Mouse (Mus musculus) lung, postnatal 36 days (tissue): ENCODE data around the gene Mex3a.

Source experiments
- DNase-seq: peaks from one replicate; pipeline ENCODE4 v3.0.0; 2022; ENCODE audit warnings: mixed read lengths

Gene Mex3a

GRCm38 (mm10) chr3:88546674-88547418, 14.7 kb downstream of the Mex3a start:
- no peak for DNase-seq

- peak; percentile 90 for DNase-seq
Observed at GRCm38 (mm10) chr3:88548180-88548917, 16.2 kb downstream of the Mex3a start, which contains the start of gene Rab25. Gene Rab25 (minus strand): TSS chr3:88548300.

DNA sequence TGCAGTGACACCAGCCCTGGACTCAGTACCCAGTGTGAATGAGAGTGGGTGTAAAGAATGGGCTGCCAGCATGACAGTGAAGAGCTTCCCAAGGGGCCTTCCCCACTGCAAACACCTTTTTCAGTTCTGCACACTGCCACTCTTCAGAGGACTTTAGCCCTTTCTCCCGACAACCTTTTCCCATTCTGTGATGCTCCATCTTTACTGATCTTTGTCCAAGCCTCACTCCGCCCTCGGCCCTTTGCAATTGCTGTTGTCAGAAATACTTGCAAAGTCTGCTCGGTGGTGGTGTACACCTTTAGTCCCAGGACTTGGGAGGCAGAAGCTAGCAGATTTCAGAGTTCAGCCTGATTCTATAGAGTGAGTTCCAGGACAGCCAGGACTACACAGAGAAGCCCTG, 19.4 kb downstream of the Mex3a start:
- DNase-seq = no peak

DNA sequence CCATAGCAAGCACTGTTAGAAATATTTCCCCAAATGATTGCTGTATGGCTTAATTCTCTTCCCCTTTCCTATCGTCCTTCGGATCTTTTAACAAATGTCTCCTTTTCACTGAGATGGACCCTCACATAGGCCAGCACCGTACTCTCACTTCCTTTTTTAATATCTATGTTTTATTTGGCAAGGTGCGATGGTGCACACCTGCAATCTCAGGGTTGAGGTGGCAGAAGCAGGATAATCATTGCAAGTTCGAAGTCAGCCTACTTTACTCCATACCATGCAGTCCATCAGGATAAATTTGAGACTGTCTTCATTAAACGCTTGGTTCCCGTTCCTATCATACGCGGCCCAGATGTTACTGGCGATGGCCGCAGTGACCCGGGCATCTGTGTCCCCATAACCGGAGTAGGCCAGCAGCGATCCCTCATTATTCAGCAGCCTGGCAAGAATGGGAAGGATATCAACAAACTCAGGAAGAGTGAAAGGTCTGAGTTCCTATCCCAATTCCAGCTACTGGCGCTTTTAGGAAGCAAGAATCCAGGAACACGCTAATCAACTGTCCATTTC, 20.0 kb downstream of the Mex3a start:
- no peak for DNase-seq

- peak; percentile 99 for DNase-seq
Observed at GRCm38 (mm10) chr3:88552676-88553524, 20.7 kb downstream of the Mex3a start, which contains the start of gene Lamtor2. Gene Lamtor2 (minus strand): TSS chr3:88553074.

GRCm38 (mm10) chr3:88553525-88553879, 21.3 kb downstream of the Mex3a start, which contains the start of gene Ubqln4:
Gene Ubqln4 (plus strand): TSS chr3:88553758.
- peak; percentile 93 for DNase-seq

- DNase-seq = peak; percentile 57
Observed at GRCm38 (mm10) chr3:88553880-88554586, 21.8 kb downstream of the Mex3a start.

GRCm38 (mm10) chr3:88555069-88555605, 22.9 kb downstream of the Mex3a start:
- DNase-seq = no peak

GRCm38 (mm10) chr3:88555731-88556130, 23.5 kb downstream of the Mex3a start:
- no peak for DNase-seq

GRCm38 (mm10) chr3:88556616-88557015, 24.4 kb downstream of the Mex3a start:
- DNase-seq = no peak

GRCm38 (mm10) chr3:88559596-88559995, 27.4 kb downstream of the Mex3a start:
- DNase-seq = no peak

- no peak for DNase-seq
Observed at GRCm38 (mm10) chr3:88561989-88562388, 29.8 kb downstream of the Mex3a start.

- DNase-seq = no peak
Observed at GRCm38 (mm10) chr3:88563442-88563841, 31.2 kb downstream of the Mex3a start.

GRCm38 (mm10) chr3:88563966-88564365, 31.8 kb downstream of the Mex3a start:
- DNase-seq = no peak

- DNase-seq = no peak
Observed at GRCm38 (mm10) chr3:88566116-88566515, 33.9 kb downstream of the Mex3a start.

- DNase-seq = no peak
Observed at GRCm38 (mm10) chr3:88566536-88567061, 34.4 kb downstream of the Mex3a start.

- DNase-seq = peak; percentile 48
Observed at GRCm38 (mm10) chr3:88567892-88568291, 35.7 kb downstream of the Mex3a start.

DNA sequence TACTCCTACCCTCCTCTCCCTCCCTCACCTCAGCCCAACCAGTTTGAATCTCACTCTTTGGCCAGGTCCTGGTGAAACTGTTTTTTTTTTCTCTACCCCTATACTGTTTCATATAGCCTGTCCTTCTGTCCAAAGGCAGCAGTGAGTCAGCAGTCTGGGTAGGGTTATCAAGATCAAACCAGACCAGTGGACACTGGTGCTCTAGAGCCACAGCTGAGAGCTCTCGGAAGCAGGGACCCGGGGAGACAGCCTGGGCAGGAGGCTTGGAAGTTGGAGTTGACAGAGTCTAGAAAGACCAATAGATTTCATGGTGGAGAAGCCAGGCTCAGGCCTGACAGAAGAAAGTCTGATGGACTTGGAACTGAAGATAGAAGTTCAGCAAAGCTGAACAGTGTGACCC, 36.4 kb downstream of the Mex3a start:
- DNase-seq = no peak

GRCm38 (mm10) chr3:88569093-88569492, 36.9 kb downstream of the Mex3a start:
- DNase-seq = no peak

- peak; percentile 27 for DNase-seq
Observed at GRCm38 (mm10) chr3:88569694-88570093, 37.5 kb downstream of the Mex3a start.

DNA sequence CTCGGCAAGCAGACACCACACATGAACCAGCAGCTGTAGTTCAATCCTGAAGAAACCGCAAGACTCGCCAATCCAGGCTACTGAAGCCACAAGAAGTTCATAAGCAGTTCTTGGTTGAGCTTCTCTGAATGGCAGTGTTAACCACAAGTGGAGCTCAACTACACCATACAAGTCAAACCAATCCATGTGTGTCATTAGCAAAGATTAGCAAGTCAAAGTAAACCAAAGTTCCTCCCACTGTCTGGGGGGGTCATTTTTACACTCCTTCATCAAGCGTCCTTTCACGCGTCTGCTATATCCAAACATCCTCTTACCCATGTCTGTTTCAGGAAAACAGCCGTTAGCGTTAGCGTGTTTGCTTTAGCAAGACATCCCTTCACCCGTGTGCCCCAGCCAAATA, 38.1 kb downstream of the Mex3a start:
- DNase-seq = no peak

- no peak for DNase-seq
Observed at GRCm38 (mm10) chr3:88571856-88572255, 39.7 kb downstream of the Mex3a start.
